Mouse (Mus musculus): ENCODE data around the gene Fam57b. TPM values are rescaled to one million over a fixed set of nuclear protein-coding genes. Genes with fewer than 3 reads are reported as not detected.

Gene Fam57b
- total RNA-seq, 2 experiments from 2014 or later = 81.6 to 84.1 TPM

GRCm38 (mm10) chr7:126816494-126816893 lies 19.0 kb downstream of the Fam57b start:
- intact Hi-C loops (cut with DNase I) = loop anchor here (10.0 kb wide), 1 partner anchor 368 kb away; no protein-coding TSS in a partner anchor
- DNase-seq (ENCODE audit: low spot score in 2 of 2) = no peak

DNA sequence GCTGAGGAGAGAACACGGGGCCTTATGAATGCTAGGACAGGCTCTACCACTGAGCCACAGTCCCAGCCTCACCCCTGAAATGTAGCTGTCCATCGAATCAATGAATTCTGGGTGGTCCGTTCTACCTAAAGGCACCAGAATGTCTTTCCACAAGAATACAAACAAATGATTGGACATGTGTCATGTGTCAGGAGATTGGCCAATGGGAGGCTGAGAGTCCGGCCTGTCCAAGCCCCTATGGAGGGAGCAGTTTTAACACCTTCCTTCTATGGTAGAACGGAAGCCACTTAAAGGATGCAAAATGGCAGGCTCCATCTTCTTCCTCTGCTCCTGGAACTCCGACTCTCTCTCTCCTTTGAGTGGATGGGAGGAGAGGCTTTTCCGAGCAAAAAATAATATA lies 20.1 kb downstream of the Fam57b start:
- DNase-seq (ENCODE audit: low spot score in 2 of 2) = no peak
- intact Hi-C loops (cut with DNase I) = loop anchor here (10.0 kb wide), 1 partner anchor 367 kb away; no protein-coding TSS in a partner anchor

GRCm38 (mm10) chr7:126818818-126819217 lies 21.4 kb downstream of the Fam57b start:
- DNase-seq (ENCODE audit: low spot score in 2 of 2) = no peak
- intact Hi-C loops (cut with DNase I) = loop anchor here (10.0 kb wide), 1 partner anchor 366 kb away; no protein-coding TSS in a partner anchor

GRCm38 (mm10) chr7:126821835-126822511 lies 24.5 kb downstream of the Fam57b start:
- intact Hi-C loops (cut with DNase I) = no loop called here
- DNase-seq (ENCODE audit: low spot score in 2 of 2) = peak; percentile 71 to 78

DNA sequence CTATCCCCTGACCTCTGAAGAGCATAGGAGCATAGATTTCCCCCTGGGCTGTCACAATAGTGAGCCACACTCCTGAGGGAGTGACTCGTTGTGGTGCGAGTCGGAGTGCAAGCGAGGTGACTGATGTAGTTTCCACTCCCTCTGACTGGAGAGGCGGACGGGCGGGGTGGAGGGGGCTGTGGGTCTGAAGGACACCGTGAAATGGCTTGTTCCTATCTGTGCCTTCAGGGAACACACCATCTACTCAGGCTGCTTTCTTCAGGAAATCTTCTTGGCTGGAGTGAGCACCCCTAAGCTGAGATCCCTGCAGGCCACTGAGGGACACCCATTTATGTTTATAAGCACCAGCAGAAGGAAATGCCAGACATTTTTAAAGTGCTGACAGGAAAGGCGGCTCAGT lies 25.3 kb downstream of the Fam57b start:
- intact Hi-C loops (cut with DNase I) = no loop called here
- DNase-seq (ENCODE audit: low spot score in 2 of 2) = no peak

DNA sequence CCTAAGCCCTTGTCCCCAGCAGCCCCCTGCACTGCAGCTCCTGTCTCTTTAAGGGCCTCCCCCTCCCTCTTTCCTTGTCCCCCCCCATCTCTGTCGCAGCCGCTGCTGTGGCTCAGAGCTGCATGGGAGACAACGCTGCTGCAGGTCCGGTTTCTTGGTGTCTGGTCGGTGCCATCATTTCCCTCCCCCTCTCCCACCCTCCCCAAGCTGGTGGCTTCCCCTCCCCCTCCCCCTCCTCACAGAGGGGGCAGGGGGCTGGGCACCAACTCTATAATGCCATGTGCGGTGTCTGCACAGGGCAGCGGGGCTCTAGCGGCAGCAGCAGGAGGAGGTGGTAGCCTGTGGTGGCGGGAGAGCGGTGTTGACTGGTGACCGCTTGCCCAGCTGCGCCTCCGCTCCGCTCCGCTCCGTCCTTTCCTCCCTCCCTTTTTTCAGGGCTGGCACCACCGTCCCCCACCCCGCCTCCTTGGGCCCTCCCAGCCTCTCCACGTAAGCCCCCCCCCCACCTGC lies 25.8 kb downstream of the Fam57b start:
- intact Hi-C loops (cut with DNase I) = no loop called here
- DNase-seq (ENCODE audit: low spot score in 2 of 2) = peak in 1 of 2 experiments; percentile 43

DNA sequence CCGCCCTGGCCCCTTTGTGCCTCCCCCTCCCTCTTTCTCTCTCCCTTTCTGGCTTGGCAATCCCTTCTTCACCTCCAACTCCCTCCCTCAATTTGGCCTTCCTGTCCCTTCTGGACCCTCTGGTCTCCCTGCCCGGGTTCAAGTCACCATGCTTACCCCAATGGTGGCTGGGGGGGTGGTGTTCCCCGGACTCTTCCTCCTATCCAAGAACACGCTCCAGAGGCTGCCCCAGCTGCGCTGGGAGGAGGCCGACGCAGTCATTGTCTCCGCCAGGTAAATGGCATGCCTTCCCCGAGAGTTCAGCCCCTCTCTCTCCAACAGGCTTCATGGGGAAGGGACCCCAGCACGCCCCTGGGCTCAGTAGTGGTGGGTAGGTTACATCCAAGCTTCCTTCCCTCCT lies 26.5 kb downstream of the Fam57b start:
- no peak for DNase-seq (ENCODE audit: low spot score in 2 of 2)
- intact Hi-C loops (cut with DNase I) = no loop called here

DNA sequence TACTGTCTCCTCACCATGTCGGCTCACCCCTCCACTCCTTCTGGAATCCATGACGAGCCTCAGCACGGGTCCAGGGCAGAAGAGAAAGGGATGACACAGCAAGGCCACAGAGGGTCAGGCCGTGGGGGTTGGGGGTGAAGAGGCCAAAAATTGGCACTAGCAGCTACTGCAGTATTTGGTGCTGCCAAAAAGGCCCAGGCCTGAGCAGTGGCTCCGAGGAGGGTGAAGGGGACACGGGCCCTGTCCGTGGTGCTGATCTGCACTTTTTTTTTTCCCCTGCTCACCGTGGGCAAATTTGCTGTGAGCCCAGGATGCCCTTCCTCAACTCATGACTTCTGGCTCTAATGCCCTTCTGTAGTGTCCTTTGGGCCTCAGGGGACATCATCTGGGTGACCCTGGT lies 27.9 kb downstream of the Fam57b start:
- no peak for DNase-seq (ENCODE audit: low spot score in 2 of 2)
- intact Hi-C loops (cut with DNase I) = no loop called here

- no peak for DNase-seq (ENCODE audit: low spot score in 2 of 2)
- intact Hi-C loops (cut with DNase I) = no loop called here
Measured at GRCm38 (mm10) chr7:126825952-126826351, 28.5 kb downstream of the Fam57b start.

GRCm38 (mm10) chr7:126831539-126831938 lies 34.1 kb downstream of the Fam57b start, which contains the start of gene 4930451I11Rik:
Gene 4930451I11Rik, minus strand, starts transcription at chr7:126831639.
- DNase-seq (ENCODE audit: low spot score in 2 of 2) = no peak
- intact Hi-C loops (cut with DNase I) = loop anchor here (2.0 kb wide), 1 partner anchor 279 kb away; no protein-coding TSS in a partner anchor

DNA sequence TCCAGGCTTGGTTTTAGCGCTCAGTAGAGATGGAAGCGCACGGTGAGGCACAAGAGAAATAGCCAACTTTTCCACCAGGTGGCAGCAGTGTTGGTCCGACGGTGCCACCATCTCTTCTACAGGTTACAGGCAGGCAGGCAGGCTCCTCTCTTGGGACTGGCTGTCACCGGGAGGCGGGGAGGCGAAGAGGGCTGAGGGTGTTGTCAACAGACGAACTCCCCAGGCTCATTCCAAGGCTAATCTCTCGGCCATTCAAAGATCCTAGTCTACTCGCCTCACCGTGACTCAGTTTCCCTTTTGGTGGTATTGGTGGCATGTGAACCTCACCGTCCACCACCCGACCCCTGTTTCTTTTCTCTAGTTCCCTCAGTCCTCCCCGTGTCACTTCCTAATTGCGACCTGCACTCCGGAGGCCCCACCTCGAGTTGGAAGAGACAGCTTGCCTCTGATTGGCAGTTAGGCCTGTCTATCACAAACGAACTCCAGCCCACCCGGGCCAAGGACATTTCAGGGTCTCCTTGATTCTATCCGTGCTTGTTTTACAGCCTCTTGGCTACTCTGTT lies 34.6 kb downstream of the Fam57b start:
- DNase-seq (ENCODE audit: low spot score in 2 of 2) = peak; percentile 71 to 73
- intact Hi-C loops (cut with DNase I) = loop anchor here (1.0 kb wide), 1 partner anchor 30 kb away; the partner anchor contains the start of gene Ino80e

DNA sequence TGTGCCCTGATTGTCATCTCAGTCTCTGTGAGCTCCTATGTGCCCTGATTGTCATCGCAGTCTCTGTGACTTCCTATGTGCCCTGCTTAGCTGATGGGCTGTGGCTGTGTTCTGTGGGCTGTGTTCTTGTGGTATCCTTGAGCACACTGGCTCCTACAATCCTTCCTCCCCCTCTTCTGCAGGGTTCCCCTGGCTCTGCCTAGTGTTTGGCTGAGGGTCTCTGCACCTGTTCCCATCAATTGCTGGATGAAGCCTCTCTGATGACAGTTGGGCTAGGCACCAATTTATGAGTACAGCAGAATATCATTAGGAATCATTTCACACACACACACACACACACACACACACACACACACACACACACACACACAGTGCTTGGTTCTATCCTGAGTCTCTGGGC lies 35.8 kb downstream of the Fam57b start:
- DNase-seq (ENCODE audit: low spot score in 2 of 2) = no peak
- intact Hi-C loops (cut with DNase I) = no loop called here

GRCm38 (mm10) chr7:126843276-126843675 lies 45.8 kb downstream of the Fam57b start:
- intact Hi-C loops (cut with DNase I) = no loop called here

GRCm38 (mm10) chr7:126845516-126845915 lies 48.0 kb downstream of the Fam57b start:
- DNase-seq (ENCODE audit: low spot score in 2 of 2) = no peak
- intact Hi-C loops (cut with DNase I) = no loop called here

More at GRCm38 (mm10) chr7:126843276-126843675, 45.8 kb downstream of the Fam57b start:
- no peak for DNase-seq (ENCODE audit: low spot score in 2 of 2)

- intact Hi-C loops (cut with DNase I) = no loop called here
- DNase-seq (ENCODE audit: low spot score in 2 of 2) = no peak
Measured at GRCm38 (mm10) chr7:126847116-126847420, 49.6 kb downstream of the Fam57b start, which contains the start of gene Doc2a. Gene Doc2a, plus strand, starts transcription at chr7:126847416.

DNA sequence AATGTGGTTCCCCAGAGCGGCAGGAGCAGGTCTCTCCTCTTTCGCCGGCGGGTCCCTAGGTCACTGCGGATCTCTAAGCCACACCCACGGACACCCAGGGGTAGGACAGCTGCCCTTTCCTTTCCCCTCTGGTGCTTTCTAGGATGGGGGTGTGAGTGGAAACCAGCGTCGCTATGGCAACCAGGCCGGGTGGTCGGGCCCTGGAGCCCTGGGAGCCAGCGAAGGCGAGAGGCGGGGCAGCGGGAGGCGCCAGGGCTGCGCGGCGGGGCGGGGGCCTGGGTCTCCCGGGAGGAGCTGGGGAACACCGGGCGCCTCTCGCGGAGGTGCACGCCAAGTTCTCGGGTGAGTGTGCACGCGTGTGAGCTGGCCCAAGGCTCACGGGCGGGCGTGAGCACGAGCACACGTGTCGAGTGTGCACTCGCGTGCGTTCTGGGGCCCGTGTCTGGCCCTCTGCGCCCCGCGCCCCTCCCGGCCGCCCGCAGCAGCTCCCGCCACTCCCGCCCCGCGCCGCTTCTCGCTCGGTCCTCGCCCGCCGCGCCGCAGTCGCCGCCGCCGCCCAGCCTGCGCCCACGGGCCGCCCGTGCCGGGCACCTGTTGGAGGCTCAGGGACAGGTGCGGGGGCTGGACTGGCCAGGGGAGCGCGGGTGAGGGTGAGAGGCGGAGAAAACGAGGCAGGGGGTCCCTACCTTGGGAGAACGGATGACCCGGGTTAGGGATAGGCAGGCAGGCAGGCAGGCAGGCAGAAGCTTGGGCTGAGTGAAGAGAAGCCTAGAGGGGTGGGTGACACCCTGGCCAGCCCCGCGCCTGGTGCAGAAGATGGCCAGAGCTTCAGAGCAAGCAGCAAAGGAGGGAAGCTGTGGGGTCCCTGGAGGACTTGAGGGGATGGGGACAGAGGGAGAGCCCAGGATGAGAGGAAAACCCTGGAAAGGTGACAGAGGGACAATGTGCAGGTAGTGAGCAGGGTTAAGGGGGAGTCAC lies 50.2 kb downstream of the Fam57b start:
- no peak for DNase-seq (ENCODE audit: low spot score in 2 of 2)
- intact Hi-C loops (cut with DNase I) = no loop called here

- peak; percentile 47 to 69 for DNase-seq (ENCODE audit: low spot score in 2 of 2)
- intact Hi-C loops (cut with DNase I) = no loop called here
Measured at GRCm38 (mm10) chr7:126848794-126849193, 51.3 kb downstream of the Fam57b start.

GRCm38 (mm10) chr7:126850161-126850560 lies 52.7 kb downstream of the Fam57b start:
- intact Hi-C loops (cut with DNase I) = no loop called here

DNA sequence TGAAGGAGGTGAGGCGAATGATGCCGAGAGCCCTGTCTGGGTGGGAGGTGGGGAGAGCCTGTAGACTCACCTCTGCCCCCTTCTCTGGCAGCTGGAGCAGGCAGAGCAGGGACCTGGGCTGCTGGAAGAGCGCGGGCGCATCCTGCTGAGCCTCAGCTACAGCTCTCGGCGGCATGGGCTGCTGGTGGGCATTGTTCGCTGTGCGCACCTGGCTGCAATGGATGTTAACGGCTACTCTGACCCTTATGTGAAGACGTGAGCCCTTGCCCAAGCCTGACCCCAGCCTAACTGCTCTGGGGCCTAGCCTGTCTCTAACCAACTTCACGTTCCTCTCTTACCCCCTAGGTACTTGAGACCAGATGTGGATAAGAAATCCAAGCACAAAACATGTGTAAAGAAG lies 53.7 kb downstream of the Fam57b start:
- intact Hi-C loops (cut with DNase I) = no loop called here
- no peak for DNase-seq (ENCODE audit: low spot score in 2 of 2)

More at GRCm38 (mm10) chr7:126850161-126850560, 52.7 kb downstream of the Fam57b start:
- no peak for DNase-seq (ENCODE audit: low spot score in 2 of 2)

DNA sequence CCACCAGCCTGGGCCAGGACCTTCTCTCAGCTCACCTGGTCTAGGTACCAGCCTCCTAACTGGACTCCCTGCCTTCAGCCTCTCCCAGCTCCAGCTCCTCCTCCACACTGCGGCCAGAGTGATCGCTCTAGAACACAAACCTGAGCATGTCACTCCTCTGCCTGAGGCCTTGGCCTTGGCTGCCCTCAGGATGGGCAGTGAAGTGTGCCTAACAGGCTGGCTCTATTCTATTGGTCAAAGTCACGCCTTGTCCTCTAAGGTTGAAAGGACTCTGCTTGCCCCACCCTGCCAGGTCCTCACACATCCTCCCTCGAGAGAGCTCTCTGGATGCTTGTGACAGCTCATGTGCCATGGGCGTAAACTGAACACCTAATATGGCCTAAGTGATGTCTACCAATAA lies 56.0 kb downstream of the Fam57b start:
- intact Hi-C loops (cut with DNase I) = no loop called here
- DNase-seq (ENCODE audit: low spot score in 2 of 2) = no peak

Data from left cerebral cortex, postnatal 36 days (tissue).